Mouse (Mus musculus) embryonic fibroblast, embryonic 13.5 days (primary cell): ENCODE measurements around the gene 1700023F06Rik.

ENCODE experiments used
- CTCF ChIP-seq: IDR thresholded peaks from 2 replicates; pipeline ENCODE4 v1.5.1; 2011; ENCODE audit warnings: mild to moderate bottlenecking, control low read depth, low read length, moderate library complexity, borderline replicate concordance; ENCODE audit not compliant: insufficient read depth
- POLR2A ChIP-seq: IDR thresholded peaks from 2 replicates; pipeline ENCODE4 v1.6.1; 2011; ENCODE audit warnings: low read depth, mild to moderate bottlenecking, control low read depth, low read length, moderate library complexity

GRCm38 (mm10) chr11:103229608-103230007 is 21.2 kb upstream of the 1700023F06Rik start:
- TF ChIP-seq CTCF = no peak
- TF ChIP-seq POLR2A = no peak
